Mouse (Mus musculus) CH12.LX (cell line): ENCODE data around the gene Mrnip. TPM values are rescaled to one million over a fixed set of nuclear protein-coding genes. Genes with fewer than 3 reads are reported as not detected.

Experiments used
- DNase-seq: peaks from one replicate; pipeline ENCODE4 v3.0.0-alpha.2; 2013; ENCODE audit errors: extremely low read depth
- H3K27ac ChIP-seq: 2 replicates; pipeline ENCODE4 v1.5.1; 2012; ENCODE audit warnings: low read depth, mild to moderate bottlenecking, control low read depth, moderate library complexity; ENCODE audit not compliant: insufficient read depth
- H3K27me3 ChIP-seq: replicated peaks from 2 replicates; pipeline ENCODE3; 2012; ENCODE audit warnings: inconsistent platforms
- H3K36me3 ChIP-seq, 2 experiments: replicated peaks in 1 of 2; 2 replicates each; pipeline versions ENCODE3 to v1.6.1; 2012; ENCODE audit warnings: inconsistent platforms in 1 of 2, low read length in 1 of 2, mild to moderate bottlenecking in 1 of 2, mixed read lengths in 1 of 2, moderate library complexity in 1 of 2; ENCODE audit not compliant: control insufficient read depth in 1 of 2, insufficient read depth in 1 of 2
- H3K4me1 ChIP-seq, 2 experiments: 2 replicates each; pipeline ENCODE4 v1.6.1; 2012; ENCODE audit warnings: inconsistent platforms in 1 of 2, moderate library complexity in 1 of 2; ENCODE audit not compliant: insufficient read depth in 2 of 2, control insufficient read depth in 1 of 2
- H3K4me2 ChIP-seq: 2 replicates; pipeline ENCODE4 v1.6.1; 2012; ENCODE audit warnings: low read depth, mild to moderate bottlenecking, control low read depth; ENCODE audit not compliant: poor library complexity, insufficient read depth, severe bottlenecking
- H3K4me3 ChIP-seq, 3 experiments: fragments of 150-350 bp in 1 of 3; sonication (generic) in 1 of 3; replicated peaks in 1 of 3; 2 replicates each; pipeline versions ENCODE3 to v1.5.1; 2011 to 2012; ENCODE audit warnings: low read depth in 2 of 3, low read length in 2 of 3, mild to moderate bottlenecking in 2 of 3, moderate library complexity in 2 of 3, control low read depth in 1 of 3, improper control_type of control experiment in 1 of 3, inconsistent platforms in 1 of 3, mixed read lengths in 1 of 3; ENCODE audit not compliant: poor library complexity in 1 of 3
- H3K79me2 ChIP-seq: replicated peaks from 2 replicates; pipeline ENCODE4 v1.6.1; 2012; ENCODE audit warnings: mild to moderate bottlenecking, moderate library complexity; ENCODE audit not compliant: control insufficient read depth, poor library complexity, insufficient read depth, severe bottlenecking; ENCODE audit errors: extremely low read depth
- H3K9ac ChIP-seq: 2 replicates; pipeline ENCODE4 v1.6.1; 2012; ENCODE audit warnings: low read depth, mild to moderate bottlenecking, control low read depth, moderate library complexity; ENCODE audit not compliant: insufficient read depth
- H3K9me3 ChIP-seq: replicated peaks from 2 replicates; pipeline ENCODE3; 2012; ENCODE audit warnings: low read length, inconsistent platforms, mixed read lengths
- BHLHE40 ChIP-seq: IDR thresholded peaks from 2 replicates; pipeline ENCODE4 v1.6.1; 2011; ENCODE audit warnings: mild to moderate bottlenecking, low read depth, low read length, improper control_type of control experiment
- CHD1 ChIP-seq: IDR thresholded peaks from 2 replicates; pipeline ENCODE4 v1.6.1; 2012; ENCODE audit warnings: low read depth, low read length, improper control_type of control experiment, inconsistent platforms
- CHD2 ChIP-seq: IDR thresholded peaks from 2 replicates; pipeline ENCODE4 v1.6.1; 2011; ENCODE audit warnings: low read length, improper control_type of control experiment
- CTCF ChIP-seq, 2 experiments: IDR thresholded peaks in 1 of 2; conservative IDR thresholded peaks in 1 of 2; 2 replicates each; pipeline ENCODE4 v1.5.1; 2011 to 2012; ENCODE audit warnings: low read depth in 2 of 2, low read length in 2 of 2, improper control_type of control experiment in 1 of 2, inconsistent platforms in 1 of 2, mild to moderate bottlenecking in 1 of 2, moderate library complexity in 1 of 2
- ELF1 ChIP-seq: IDR thresholded peaks from 2 replicates; pipeline ENCODE4 v1.6.1; 2014; ENCODE audit warnings: low read depth, mild to moderate bottlenecking, inconsistent platforms, low read length, improper control_type of control experiment
- EP300 ChIP-seq: IDR thresholded peaks from 2 replicates; pipeline ENCODE4 v1.6.1; 2011; ENCODE audit warnings: low read length, improper control_type of control experiment
- ETS1 ChIP-seq: conservative IDR thresholded peaks from 2 replicates; pipeline ENCODE4 v1.6.1; 2012; ENCODE audit warnings: low read depth, mild to moderate bottlenecking, inconsistent platforms, low read length, improper control_type of control experiment, moderate library complexity
- IRF4 ChIP-seq: IDR thresholded peaks from 2 replicates; pipeline ENCODE4 v1.6.1; 2014; ENCODE audit warnings: low read depth, mild to moderate bottlenecking, inconsistent platforms, low read length, improper control_type of control experiment
- JUN ChIP-seq: IDR thresholded peaks from 2 replicates; pipeline ENCODE4 v1.6.1; 2011; ENCODE audit warnings: low read depth, mild to moderate bottlenecking, low read length, improper control_type of control experiment, moderate library complexity; ENCODE audit not compliant: insufficient read depth
- JUND ChIP-seq: conservative IDR thresholded peaks from 2 replicates; pipeline ENCODE4 v1.6.1; 2011; ENCODE audit warnings: low read depth, low read length, improper control_type of control experiment
- KAT2A ChIP-seq: IDR thresholded peaks from 2 replicates; pipeline ENCODE4 v1.6.1; 2012; ENCODE audit warnings: low read length, improper control_type of control experiment, inconsistent platforms; ENCODE audit not compliant: insufficient replicate concordance
- MAX ChIP-seq: IDR thresholded peaks from 2 replicates; pipeline ENCODE4 v1.6.1; 2011; ENCODE audit warnings: low read length, improper control_type of control experiment
- MEF2A ChIP-seq: IDR thresholded peaks from 2 replicates; pipeline ENCODE4 v1.6.1; 2014; ENCODE audit warnings: low read depth, mild to moderate bottlenecking, inconsistent platforms, low read length, improper control_type of control experiment, borderline replicate concordance
- MXI1 ChIP-seq: IDR thresholded peaks from 2 replicates; pipeline ENCODE4 v1.6.1; 2011; ENCODE audit warnings: mild to moderate bottlenecking, low read depth, low read length, improper control_type of control experiment
- MYC ChIP-seq: IDR thresholded peaks from 2 replicates; pipeline ENCODE4 v1.6.1; 2011; ENCODE audit warnings: low read depth, mild to moderate bottlenecking, improper control_type of control experiment, low read length
- NELFE ChIP-seq: IDR thresholded peaks from 2 replicates; pipeline ENCODE4 v1.6.1; 2011; ENCODE audit warnings: low read depth, low read length, improper control_type of control experiment
- NRF1 ChIP-seq: IDR thresholded peaks from 2 replicates; pipeline ENCODE4 v1.6.1; 2014; ENCODE audit warnings: low read depth, mild to moderate bottlenecking, inconsistent platforms, low read length, improper control_type of control experiment, moderate library complexity
- RAD21 ChIP-seq: IDR thresholded peaks from 2 replicates; pipeline ENCODE4 v1.6.1; 2011; ENCODE audit warnings: low read depth, mild to moderate bottlenecking, low read length, improper control_type of control experiment, moderate library complexity
- RCOR1 ChIP-seq: conservative IDR thresholded peaks from 2 replicates; pipeline ENCODE4 v1.6.1; 2012; ENCODE audit warnings: low read depth, mild to moderate bottlenecking, inconsistent platforms, low read length, improper control_type of control experiment
- SIN3A ChIP-seq: IDR thresholded peaks from 2 replicates; pipeline ENCODE4 v1.6.1; 2012; ENCODE audit warnings: low read length, improper control_type of control experiment, inconsistent platforms
- TBP ChIP-seq: conservative IDR thresholded peaks from 2 replicates; pipeline ENCODE4 v1.6.1; 2011; ENCODE audit warnings: low read depth, low read length, improper control_type of control experiment
- TCF12 ChIP-seq: IDR thresholded peaks from 2 replicates; pipeline ENCODE4 v1.6.1; 2014; ENCODE audit warnings: low read depth, mild to moderate bottlenecking, inconsistent platforms, low read length, improper control_type of control experiment
- USF1 ChIP-seq: IDR thresholded peaks from 2 replicates; pipeline ENCODE4 v1.6.1; 2014; ENCODE audit warnings: low read depth, mild to moderate bottlenecking, inconsistent platforms, low read length, improper control_type of control experiment
- USF2 ChIP-seq: conservative IDR thresholded peaks from 2 replicates; pipeline ENCODE4 v1.6.1; 2011; ENCODE audit warnings: low read depth, low read length, improper control_type of control experiment
- ZC3H11A ChIP-seq: IDR thresholded peaks from 2 replicates; pipeline ENCODE4 v1.6.1; 2012; ENCODE audit warnings: low read depth, mild to moderate bottlenecking, inconsistent platforms, low read length, improper control_type of control experiment
- ZMIZ1 ChIP-seq: IDR thresholded peaks from 2 replicates; pipeline ENCODE4 v1.6.1; 2012; ENCODE audit warnings: low read depth, mild to moderate bottlenecking, inconsistent platforms, low read length, improper control_type of control experiment
- ZNF384 ChIP-seq: IDR thresholded peaks from 2 replicates; pipeline ENCODE4 v1.6.1; 2012; ENCODE audit warnings: low read depth, low read length, improper control_type of control experiment, inconsistent platforms
- dilution Hi-C: fragments of 300-500 bp; cut with MboI; formaldehyde crosslinking; loops from 2 replicates; pipeline ENCODE4 v1.14.3; 2020; ENCODE audit warnings: low sequenced_read_pairs; ENCODE audit not compliant: extremely low pct_unique_long_range_greater_than_20kb, extremely low pct_ligation_motif_present
- in situ Hi-C: fragments of 300-500 bp; cut with MboI; formaldehyde crosslinking; loops from 3 replicates; pipeline ENCODE4 v1.14.3; 2019; ENCODE audit warnings: low sequenced_read_pairs, low pct_ligation_motif_present, low pct_unique_long_range_greater_than_20kb, mixed read lengths
- polyA plus RNA-seq: library from polyadenylated mRNA; unstranded; fragments of >175 nt; gene quantifications from 2 replicates; pipeline ENCODE4 v1.2.1, GENCODE M21; 2012; ENCODE audit warnings: low read depth; ENCODE audit not compliant: insufficient read length
- total RNA-seq, 2 experiments: library from RNA; depleted of rRNA; stranded (reverse); fragments of 300-350 nt in 1 of 2; fragments of >200 nt in 1 of 2; gene quantifications; 2 replicates each; pipeline ENCODE4 v1.2.3; 2012 to 2014

The Mrnip gene
- total and polyA plus RNA-seq, 3 experiments, result 22.5 to 36.7 (median 29.7) TPM

GRCm38 (mm10) chr11:50162338-50163050 lies 11.8 kb upstream of the Mrnip start:
- Histone ChIP-seq H3K4me1 (peaks cover 15 to 42% of the 10 kb centered on the region in 2 experiments), H3K27ac (peak overlapping the region; percentile 70), H3K36me3 (peaks cover 26 to 77% of the 10 kb centered on the region in 2 experiments), H3K9ac (no peak overlapping the region), H3K27me3 (no peaks in the 10 kb centered on the region), H3K9me3 (no peaks in the 10 kb centered on the region), H3K4me2 (0 out of 2 replicates have a peak overlapping the region, but pooled peaks have one; percentile 1), H3K79me2 (no peaks in the 10 kb centered on the region), H3K4me3 (peak overlapping the region in 2 of 3 experiments; percentile 2 to 11)
- dilution Hi-C loops (no loop called here), in situ Hi-C loops (loop anchor here (5.0 kb wide), 1 partner anchor 65 kb away; no protein-coding TSS in a partner anchor)
- TF ChIP-seq MXI1 (peak; percentile 32; the same call in 1 of the 2 replicates), EP300 (peak; percentile 75), MYC (peak; percentile 50; the same call in 1 of the 2 replicates), MAX (peak; percentile 69; the same call in 1 of the 2 replicates), ZNF384 (no peak), TBP (no peak), TCF12 (peak; percentile 88), CHD1 (no peak), CHD2 (0 out of 2 replicates have a peak, but pooled peaks have one; percentile 13), MEF2A (0 out of 2 replicates have a peak, but pooled peaks have one; percentile 9), CTCF (conservative IDR thresholded peaks at IDR 0.05 in 1 of 2, IDR thresholded peaks at IDR 0.05 in 1 of 2; ENCODE audit: low read depth in 2 of 2, low read length in 2 of 2) (no peak), JUND (peak; percentile 17; the same call in 1 of the 2 replicates), ZMIZ1 (no peak), NRF1 (no peak), ELF1 (peak; percentile 37), USF2 (no peak; the same call in 1 of the 2 replicates), RCOR1 (no peak), SIN3A (peak; percentile 43; the same call in 1 of the 2 replicates), BHLHE40 (peak; percentile 82), NELFE (no peak), KAT2A (no peak), ZC3H11A (no peak), IRF4 (peak; percentile 48), ETS1 (peak; percentile 48), JUN (no peak), USF1 (peak; percentile 66), RAD21 (no peak)
- peak; percentile 91 for DNase-seq
